Mouse (Mus musculus): Measurements from ENCODE around the gene Slc39a11. TPM values are rescaled to one million over a fixed set of nuclear protein-coding genes. Genes with fewer than 3 reads are reported as not detected.

The Slc39a11 gene
- polyA plus RNA-seq, 2 experiments, result 5.1 to 10.2 TPM

DNA sequence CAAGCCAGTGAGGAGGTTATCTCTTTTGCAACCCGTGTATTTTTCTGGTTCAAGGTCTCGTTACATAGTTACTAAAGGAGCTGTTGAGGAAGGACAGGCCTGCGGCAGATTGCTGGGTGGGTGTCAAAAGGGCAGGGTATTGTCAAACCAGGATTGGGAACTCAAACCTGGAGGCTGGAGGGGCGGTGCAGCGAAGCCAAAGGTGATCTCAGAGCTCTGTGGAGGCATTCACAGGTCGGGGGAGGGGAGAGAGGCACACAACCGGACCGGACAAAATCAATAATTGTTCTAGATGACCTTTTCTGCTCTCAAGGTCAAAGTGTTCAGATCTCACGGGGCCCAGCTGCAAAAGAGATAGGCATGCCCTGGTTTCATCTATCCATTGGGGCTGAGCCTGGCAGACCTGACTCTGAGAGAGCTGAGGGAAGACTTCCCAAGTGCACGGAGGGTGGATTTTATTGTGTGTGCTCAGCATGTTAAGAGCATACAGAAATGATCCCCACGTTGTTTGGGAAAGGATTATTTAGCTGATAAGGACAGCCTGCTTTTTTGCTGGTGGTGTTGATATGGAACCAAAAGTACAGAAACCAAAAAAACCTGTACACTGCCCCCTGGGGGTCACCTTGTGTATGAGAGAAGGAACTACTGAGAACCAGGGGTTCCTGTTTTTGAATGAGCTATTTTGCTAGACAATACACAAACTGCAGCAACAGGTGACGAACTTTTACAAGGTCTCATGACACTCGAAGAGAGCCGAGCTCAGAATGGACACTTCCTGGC is 32.6 kb downstream of the Slc39a11 start:
- H3K27ac ChIP-seq, result no peak overlapping the region
- H3K4me3 ChIP-seq (ENCODE audit: insufficient read depth in 1 of 2, low read depth in 2 of 2, low read length in 2 of 2), result no peak overlapping the region
- peaks cover 24% of the 10 kb centered on the region for H3K27me3 ChIP-seq (ENCODE audit: control insufficient read depth, insufficient read depth, low read length)
- H3K4me2 ChIP-seq (ENCODE audit: low read depth), result no peak overlapping the region
- no peak overlapping the region for H3K9ac ChIP-seq (replicated peaks)
- peaks cover 0 to 8% of the 10 kb centered on the region in 2 experiments; a peak in 2 of 4 replicates for H3K4me1 ChIP-seq (replicated peaks; ENCODE audit: control insufficient read depth in 2 of 2, insufficient read depth in 2 of 2, low read length in 1 of 2)
- H3K36me3 ChIP-seq (replicated peaks; ENCODE audit: control insufficient read depth, insufficient read depth, low read depth), result no peaks in the 10 kb centered on the region
- ATAC-seq (ENCODE audit: insufficient read depth) (peak; percentile 69), DNase-seq (ENCODE audit: low read depth in 3 of 3, low spot score in 3 of 3) (peak in 2 of 3 experiments; percentile 36)
- WGBS (ENCODE audit: insufficient replicate concordance), result 34% methylated on average over 14 of the region's 14 CpGs
- TF ChIP-seq EP300 (IDR thresholded peaks at IDR 0.05; ENCODE audit: low read depth), result no peak
- TF ChIP-seq CTCF (IDR thresholded peaks at IDR 0.05; ENCODE audit: low read depth), result peak; percentile 36; the same call in 1 of the 2 replicates
- H3K9me3 ChIP-seq (ENCODE audit: control insufficient read depth, low read length), result no peaks in the 10 kb centered on the region

DNA sequence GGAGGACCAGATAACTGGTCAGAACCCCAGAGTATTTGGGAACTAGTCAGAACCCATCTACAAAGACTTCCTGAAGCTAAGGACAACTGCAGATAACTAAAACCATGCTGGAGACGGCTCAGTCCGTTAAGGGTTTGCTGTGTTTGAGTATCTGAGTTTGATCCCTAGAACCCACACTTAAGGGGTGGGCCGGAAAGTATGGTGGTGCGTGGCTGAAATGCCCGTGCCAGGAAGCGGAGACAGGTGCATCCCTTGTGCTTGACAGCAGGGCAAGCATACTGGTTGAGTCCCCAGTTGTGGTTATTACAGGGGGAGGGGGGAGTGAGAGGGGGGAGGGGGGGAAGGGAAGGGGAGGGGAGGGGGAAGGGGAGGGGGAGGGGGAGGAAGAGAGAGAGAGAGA is 35.4 kb downstream of the Slc39a11 start:
- Histone ChIP-seq H3K4me3 (ENCODE audit: insufficient read depth in 1 of 2, low read depth in 2 of 2, low read length in 2 of 2) (no peak overlapping the region), H3K27ac (no peak overlapping the region), H3K4me2 (ENCODE audit: low read depth) (no peak overlapping the region), H3K27me3 (ENCODE audit: control insufficient read depth, insufficient read depth, low read length) (peaks cover 13% of the 10 kb centered on the region), H3K36me3 (replicated peaks; ENCODE audit: control insufficient read depth, insufficient read depth, low read depth) (no peaks in the 10 kb centered on the region), H3K9me3 (ENCODE audit: control insufficient read depth, low read length) (no peaks in the 10 kb centered on the region), H3K9ac (replicated peaks) (no peak overlapping the region), H3K4me1 (replicated peaks; ENCODE audit: control insufficient read depth in 2 of 2, insufficient read depth in 2 of 2, low read length in 1 of 2) (peaks cover 0 to 16% of the 10 kb centered on the region in 2 experiments; a peak in 2 of 4 replicates)
- TF ChIP-seq EP300 (IDR thresholded peaks at IDR 0.05; ENCODE audit: low read depth) (no peak), CTCF (IDR thresholded peaks at IDR 0.05; ENCODE audit: low read depth) (no peak)
- no peak for ATAC-seq (ENCODE audit: insufficient read depth)
- no peak for DNase-seq (ENCODE audit: low read depth in 3 of 3, low spot score in 3 of 3)
- 11% methylated on average over 6 of the region's 6 CpGs for WGBS (ENCODE audit: insufficient replicate concordance)

DNA sequence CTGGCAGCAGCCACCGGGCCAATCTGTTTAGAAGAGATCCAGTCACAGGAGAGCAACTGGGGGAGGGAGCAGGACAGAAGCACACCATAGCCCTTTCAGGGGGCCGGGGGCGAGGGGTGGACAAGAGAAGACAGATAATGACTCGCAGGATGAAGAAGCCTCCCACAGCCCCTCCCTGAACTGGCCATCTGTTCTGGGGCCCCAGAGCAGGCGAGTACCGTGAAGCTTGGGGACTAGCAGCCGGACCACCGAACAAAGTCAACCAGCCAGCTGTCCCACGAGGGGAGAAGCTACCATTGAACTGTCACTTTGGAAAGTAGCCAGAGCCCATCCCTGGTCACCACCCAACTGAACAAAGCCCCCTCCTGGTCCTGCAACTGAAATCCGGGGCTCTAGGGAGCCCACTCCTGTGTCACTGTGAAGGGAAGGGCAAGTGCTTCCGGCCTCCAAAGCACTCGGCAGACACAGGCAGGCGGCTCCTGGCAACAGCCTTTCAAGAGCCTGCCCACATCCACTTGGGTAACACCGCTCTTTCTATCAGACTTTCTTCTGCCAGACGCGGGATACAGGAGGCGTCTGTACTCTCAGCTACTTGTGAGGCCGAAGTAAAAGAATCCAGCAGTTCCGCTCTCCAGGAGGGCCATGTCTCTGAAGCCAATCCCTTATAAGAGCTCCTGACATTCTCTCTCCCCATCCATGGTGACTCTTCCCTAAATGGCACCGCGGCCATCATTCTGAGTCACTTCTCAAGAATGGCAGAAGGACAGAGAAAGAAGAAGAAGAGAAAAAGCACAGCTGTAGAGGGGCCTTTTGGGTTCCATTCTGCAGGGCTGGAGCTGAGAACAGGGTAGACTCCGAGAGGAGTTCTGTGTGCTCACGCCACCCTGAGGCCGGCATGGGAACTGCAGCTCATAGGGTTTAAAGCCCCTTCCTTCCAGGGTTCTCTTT is 37.9 kb downstream of the Slc39a11 start:
- Histone ChIP-seq H3K4me2 (ENCODE audit: low read depth) (no peak overlapping the region), H3K27ac (no peak overlapping the region), H3K4me1 (replicated peaks; ENCODE audit: control insufficient read depth in 2 of 2, insufficient read depth in 2 of 2, low read length in 1 of 2) (peaks cover 0 to 10% of the 10 kb centered on the region in 2 experiments; a peak in 2 of 4 replicates), H3K9me3 (ENCODE audit: control insufficient read depth, low read length) (no peaks in the 10 kb centered on the region), H3K9ac (replicated peaks) (no peak overlapping the region), H3K27me3 (ENCODE audit: control insufficient read depth, insufficient read depth, low read length) (no peaks in the 10 kb centered on the region), H3K36me3 (replicated peaks; ENCODE audit: control insufficient read depth, insufficient read depth, low read depth) (no peaks in the 10 kb centered on the region), H3K4me3 (ENCODE audit: insufficient read depth in 1 of 2, low read depth in 2 of 2, low read length in 2 of 2) (no peak overlapping the region)
- no peak for TF ChIP-seq EP300 (IDR thresholded peaks at IDR 0.05; ENCODE audit: low read depth)
- TF ChIP-seq CTCF (IDR thresholded peaks at IDR 0.05; ENCODE audit: low read depth), result peak; percentile 76
- no peak for DNase-seq (ENCODE audit: low read depth in 3 of 3, low spot score in 3 of 3)
- WGBS (ENCODE audit: insufficient replicate concordance), result 19% methylated on average over 24 of the region's 24 CpGs
- no peak for ATAC-seq (ENCODE audit: insufficient read depth)

DNA sequence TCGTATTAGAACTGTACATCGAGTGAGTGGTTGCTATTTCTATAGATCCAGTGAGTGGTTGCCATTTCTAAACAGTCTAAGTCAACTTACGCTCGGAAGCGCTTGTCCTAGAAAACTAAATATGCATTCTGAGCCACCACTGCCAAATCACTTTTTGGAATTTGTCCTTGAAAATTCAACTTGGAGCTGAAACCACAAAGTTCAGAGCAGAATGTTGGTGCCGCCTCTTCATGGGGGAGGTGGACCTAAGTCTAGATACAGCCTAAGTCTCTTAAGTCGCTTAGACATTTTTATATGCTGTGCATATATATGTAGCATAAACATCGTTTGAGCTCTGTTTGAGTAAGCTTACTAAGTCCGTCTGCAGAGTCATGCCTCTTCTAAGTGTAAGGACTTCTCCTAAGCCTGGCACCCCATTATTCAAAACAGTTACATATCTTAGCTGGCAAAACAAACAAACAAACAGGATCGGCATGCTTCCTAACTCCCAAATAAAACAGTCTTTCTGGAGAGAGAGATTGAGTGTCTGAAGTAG is 38.7 kb downstream of the Slc39a11 start:
- WGBS (ENCODE audit: insufficient replicate concordance), result 66% methylated on average over 10 of the region's 10 CpGs
- no peak overlapping the region for H3K4me3 ChIP-seq (ENCODE audit: insufficient read depth in 1 of 2, low read depth in 2 of 2, low read length in 2 of 2)
- no peak for ATAC-seq (ENCODE audit: insufficient read depth)
- no peak for DNase-seq (ENCODE audit: low read depth in 3 of 3, low spot score in 3 of 3)
- H3K9me3 ChIP-seq (ENCODE audit: control insufficient read depth, low read length), result no peaks in the 10 kb centered on the region
- no peak for TF ChIP-seq CTCF (IDR thresholded peaks at IDR 0.05; ENCODE audit: low read depth)
- no peak for TF ChIP-seq EP300 (IDR thresholded peaks at IDR 0.05; ENCODE audit: low read depth)
- H3K36me3 ChIP-seq (replicated peaks; ENCODE audit: control insufficient read depth, insufficient read depth, low read depth), result no peaks in the 10 kb centered on the region
- peaks cover 0 to 8% of the 10 kb centered on the region in 2 experiments; a peak in 1 of 4 replicates for H3K4me1 ChIP-seq (replicated peaks; ENCODE audit: control insufficient read depth in 2 of 2, insufficient read depth in 2 of 2, low read length in 1 of 2)
- H3K27ac ChIP-seq, result no peak overlapping the region
- H3K27me3 ChIP-seq (ENCODE audit: control insufficient read depth, insufficient read depth, low read length), result no peaks in the 10 kb centered on the region
- no peak overlapping the region for H3K9ac ChIP-seq (replicated peaks)
- no peak overlapping the region for H3K4me2 ChIP-seq (ENCODE audit: low read depth)
